Mouse (Mus musculus) heart, embryonic 13.5 days (tissue): ENCODE results near the gene Il1r1. TPM values are rescaled to one million over a fixed set of nuclear protein-coding genes. Genes with fewer than 3 reads are reported as not detected.

ENCODE experiments used
- ATAC-seq: fragments of 200-750 bp; cut with Nextera tagmentation; 2 replicates; pipeline ENCODE4 v1.8.0; 2017; ENCODE audit warnings: moderate TSS enrichment; ENCODE audit not compliant: insufficient number of reproducible peaks, low FRiP score, low TSS enrichment; ENCODE audit errors: extremely low read depth
- H3K27ac ChIP-seq: fragments of 300-500 bp; sonication (generic); replicated peaks from 2 replicates; pipeline ENCODE4 v1.5.1; 2015; ENCODE audit warnings: moderate library complexity, mild to moderate bottlenecking, inconsistent platforms
- H3K27me3 ChIP-seq: fragments of 300-500 bp; sonication (generic); replicated peaks from 2 replicates; pipeline ENCODE4 v1.6.1; 2015; ENCODE audit warnings: mild to moderate bottlenecking, inconsistent platforms
- H3K36me3 ChIP-seq: fragments of 300-500 bp; sonication (generic); 2 replicates; pipeline ENCODE4 v1.6.1; 2015; ENCODE audit warnings: mild to moderate bottlenecking, inconsistent platforms
- H3K4me1 ChIP-seq: fragments of 300-500 bp; sonication (generic); 2 replicates; pipeline ENCODE4 v1.6.1; 2015; ENCODE audit warnings: inconsistent platforms
- H3K4me2 ChIP-seq: fragments of 300-500 bp; sonication (generic); 2 replicates; pipeline ENCODE4 v1.6.1; 2015; ENCODE audit warnings: inconsistent platforms, mild to moderate bottlenecking, moderate library complexity
- H3K4me3 ChIP-seq: fragments of 300-500 bp; sonication (generic); 2 replicates; pipeline ENCODE4 v1.5.1; 2015; ENCODE audit warnings: moderate library complexity, mild to moderate bottlenecking, inconsistent platforms
- H3K9ac ChIP-seq: fragments of 300-500 bp; sonication (generic); 2 replicates; pipeline ENCODE4 v1.6.1; 2015; ENCODE audit warnings: inconsistent platforms, mild to moderate bottlenecking, moderate library complexity
- H3K9me3 ChIP-seq: fragments of 300-500 bp; sonication (generic); 2 replicates; pipeline ENCODE4 v1.6.1; 2016; ENCODE audit warnings: inconsistent platforms
- WGBS: fragments of 180-500 bp; shearing (Covaris S2); methylation state at CpG from one replicate; pipeline ENCODE4 v1.1.7; 2015; ENCODE audit warnings: mixed read lengths; 5-methylcytosine and 5-hydroxymethylcytosine counted together
- polyA plus RNA-seq: library from polyadenylated mRNA; unstranded; fragments of >200 nt; fragmentation: Nextera tagmentation; extraction: Ambion mirVana; gene quantifications from 2 replicates; pipeline ENCODE4 v1.2.1, GENCODE M21; 2015

Gene Il1r1
- polyA plus RNA-seq, 1 experiment from 2014 or later = 6.3 TPM

DNA sequence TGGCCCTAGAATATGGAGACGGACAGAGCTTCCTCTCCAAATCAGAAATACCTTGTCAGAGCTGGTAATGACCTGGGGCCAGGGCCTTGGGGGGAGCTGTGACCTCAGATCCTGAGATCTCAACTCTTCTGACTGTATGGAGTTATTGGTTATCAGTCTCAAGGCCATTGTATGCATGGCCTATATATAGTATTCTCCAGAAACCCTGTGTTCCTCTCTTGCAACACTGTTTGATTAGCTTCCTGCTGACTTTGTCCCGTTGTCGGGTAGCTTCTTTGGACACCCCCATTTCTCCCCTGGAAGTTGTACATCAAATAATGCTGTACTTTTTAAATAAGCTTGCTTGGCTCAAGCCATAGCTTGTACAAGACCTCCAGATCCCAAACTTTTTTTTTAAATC lies 97.7 kb downstream of the Il1r1 start:
- H3K27ac ChIP-seq = no peak overlapping the region

DNA sequence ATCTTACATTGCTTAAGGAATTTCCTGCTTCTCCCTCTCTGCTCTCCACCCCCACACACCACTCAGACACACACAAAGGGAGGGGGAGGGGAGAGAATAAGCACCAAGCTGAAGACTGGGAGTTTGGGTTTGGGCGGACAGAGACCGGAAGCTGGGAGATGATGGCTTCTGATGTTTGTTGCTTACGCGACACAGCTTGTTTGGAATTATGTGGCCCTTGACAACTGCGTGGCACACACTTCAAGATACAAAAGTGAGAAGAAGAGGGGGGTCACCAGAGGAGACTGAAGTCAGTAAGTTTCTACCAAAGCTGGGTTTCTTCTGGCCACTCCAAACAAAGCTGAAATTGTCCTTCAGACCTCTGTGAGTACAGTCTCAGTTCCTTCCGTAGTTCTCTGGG lies 99.6 kb downstream of the Il1r1 start, which contains the start of gene Il1rl2:
Gene Il1rl2 (plus strand): TSS at position 154 of the 400 bp plus-strand sequence.
- WGBS = 39% methylated on average over 6 of the region's 6 CpGs
- peak within 1 kb of the TSS; percentile 75 for H3K9ac ChIP-seq
- no peaks in the 10 kb centered on the region for H3K36me3 ChIP-seq
- no peaks in the 10 kb centered on the region for H3K9me3 ChIP-seq
- H3K4me3 ChIP-seq = peak within 1 kb of the TSS; percentile 51
- H3K4me1 ChIP-seq = peaks cover 13% of the 10 kb centered on the region
- no peak within 1 kb of the TSS; the same call in 1 of the 2 replicates for H3K27ac ChIP-seq
- peak within 1 kb of the TSS; percentile 74 for H3K4me2 ChIP-seq
- peaks cover 38% of the 10 kb centered on the region for H3K27me3 ChIP-seq
- 0 out of 2 replicates have a peak, but pooled peaks have one; percentile 44 for ATAC-seq

More for the DNA sequence above, 97.7 kb downstream of the Il1r1 start:
- Histone ChIP-seq H3K9me3 (no peaks in the 10 kb centered on the region), H3K4me3 (no peak overlapping the region), H3K9ac (no peak overlapping the region), H3K36me3 (no peaks in the 10 kb centered on the region), H3K27me3 (peaks cover 33% of the 10 kb centered on the region), H3K4me2 (no peak overlapping the region), H3K4me1 (peaks cover 13% of the 10 kb centered on the region)
- no peak for ATAC-seq
- WGBS = 55% methylated on average over 3 of the region's 3 CpGs

DNA sequence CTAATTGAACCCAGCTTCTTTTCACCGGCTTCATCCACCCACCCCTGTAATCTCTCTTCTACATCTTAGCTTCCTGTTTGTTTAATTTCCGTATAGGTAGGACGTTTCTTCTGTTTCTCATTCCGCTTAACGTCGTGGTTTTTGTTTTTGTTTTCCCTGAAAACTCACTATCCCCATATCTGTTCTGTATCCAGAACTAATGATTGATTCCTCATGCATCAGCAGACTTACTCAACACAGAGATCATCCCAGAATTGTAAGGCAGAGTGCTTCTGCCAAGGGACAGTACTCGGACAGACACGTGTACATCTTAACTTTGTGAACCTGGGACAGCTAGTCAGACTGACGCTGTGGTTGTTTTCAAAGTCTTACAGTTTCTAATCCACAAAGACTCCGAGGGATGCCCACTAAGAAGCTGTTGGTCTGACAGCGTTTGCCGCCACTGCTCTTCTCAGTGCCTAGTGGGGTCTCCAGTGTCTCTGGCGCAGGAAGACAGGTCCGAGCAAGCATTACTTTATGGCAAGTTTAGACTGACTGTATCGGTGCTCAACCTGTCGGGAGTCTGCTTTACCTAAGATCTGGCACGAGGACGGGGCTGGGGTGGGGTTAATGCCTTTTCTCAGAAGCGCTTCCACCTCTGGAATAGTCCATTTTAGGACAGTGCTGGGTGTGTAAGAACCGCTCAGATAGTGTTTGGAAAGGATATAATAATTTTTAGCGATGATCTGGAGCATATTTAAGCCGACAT lies 100.2 kb downstream of the Il1r1 start:
- H3K27ac ChIP-seq = no peak overlapping the region
- peak overlapping the region; percentile 75 for H3K9ac ChIP-seq
- H3K9me3 ChIP-seq = no peaks in the 10 kb centered on the region
- peaks cover 38% of the 10 kb centered on the region for H3K27me3 ChIP-seq
- H3K4me1 ChIP-seq = peaks cover 13% of the 10 kb centered on the region
- peak overlapping the region; percentile 74 for H3K4me2 ChIP-seq
- H3K36me3 ChIP-seq = no peaks in the 10 kb centered on the region
- ATAC-seq = no peak
- 6% methylated on average over 22 of the region's 22 CpGs for WGBS
- peak overlapping the region; percentile 51 for H3K4me3 ChIP-seq

DNA sequence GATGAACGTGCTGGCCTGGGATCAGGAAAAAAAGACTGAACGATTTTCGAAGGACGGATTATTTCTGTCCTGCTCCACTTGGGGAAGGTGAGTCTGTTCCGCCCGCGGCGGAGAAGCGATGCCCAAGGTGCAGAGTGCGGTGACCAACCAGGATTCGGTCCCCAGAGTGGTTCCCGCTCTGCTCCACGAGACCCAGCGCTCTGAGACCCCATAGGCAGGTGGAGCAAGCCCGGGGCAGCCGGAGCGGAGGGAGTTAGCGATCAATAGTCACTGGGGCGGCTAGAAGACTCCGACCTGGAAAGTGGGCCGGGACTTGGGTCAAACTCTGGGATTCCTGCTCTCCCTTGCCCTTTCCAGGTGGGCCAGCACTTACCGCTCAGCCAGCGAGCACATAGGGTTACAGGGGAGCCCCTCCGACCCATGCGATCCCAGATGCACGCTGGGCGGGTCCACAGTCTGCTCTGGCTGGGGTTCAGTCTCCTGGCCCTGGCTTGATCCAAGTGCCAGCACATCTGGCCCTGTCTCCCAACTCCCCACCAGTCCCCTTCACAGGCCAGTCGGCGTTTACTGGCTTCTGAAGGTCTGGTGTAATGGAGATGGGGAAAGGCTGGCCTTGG lies 100.9 kb downstream of the Il1r1 start:
- Histone ChIP-seq H3K27me3 (peaks cover 38% of the 10 kb centered on the region), H3K4me3 (peak overlapping the region; percentile 51), H3K9ac (peak overlapping the region; percentile 75), H3K4me1 (peaks cover 13% of the 10 kb centered on the region), H3K27ac (no peak overlapping the region), H3K4me2 (peak overlapping the region; percentile 74), H3K36me3 (no peaks in the 10 kb centered on the region), H3K9me3 (no peaks in the 10 kb centered on the region)
- WGBS = 7% methylated on average over 29 of the region's 29 CpGs
- ATAC-seq = no peak

DNA sequence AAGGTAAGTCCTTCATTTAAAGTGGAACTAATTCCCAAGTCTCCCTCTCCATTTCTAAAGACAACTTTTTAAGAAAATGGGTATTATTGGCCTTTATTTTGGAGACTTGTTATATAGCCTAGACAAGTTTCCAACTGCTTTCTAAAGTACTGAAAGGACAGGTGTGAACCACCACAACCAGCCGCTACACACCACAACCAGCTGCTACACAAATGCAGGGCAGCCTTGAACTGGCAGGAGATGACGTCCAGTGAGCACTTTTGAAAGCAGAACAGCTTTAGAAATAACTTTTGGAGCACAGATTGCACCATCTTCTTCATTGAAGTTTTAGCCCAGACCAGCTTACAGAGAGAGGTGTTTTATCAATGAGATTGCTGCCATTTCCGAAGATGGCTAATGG lies 102.7 kb downstream of the Il1r1 start:
- Histone ChIP-seq H3K27me3 (peaks cover 38% of the 10 kb centered on the region), H3K4me3 (no peak overlapping the region), H3K4me2 (no peak overlapping the region), H3K4me1 (peaks cover 13% of the 10 kb centered on the region), H3K9ac (no peak overlapping the region), H3K27ac (no peak overlapping the region), H3K9me3 (no peaks in the 10 kb centered on the region), H3K36me3 (no peaks in the 10 kb centered on the region)
- 70% methylated on average over 3 of the region's 3 CpGs for WGBS
- ATAC-seq = no peak

- Histone ChIP-seq H3K4me3 (no peak overlapping the region), H3K36me3 (no peaks in the 10 kb centered on the region), H3K4me2 (no peak overlapping the region), H3K9me3 (no peaks in the 10 kb centered on the region), H3K4me1 (peaks cover 13% of the 10 kb centered on the region), H3K27ac (no peak overlapping the region), H3K27me3 (peaks cover 35% of the 10 kb centered on the region), H3K9ac (no peak overlapping the region)
- no peak for ATAC-seq
- WGBS = 43% methylated on average over 1 of the region's 1 CpGs
Observed at GRCm38 (mm10) chr1:40329526-40329925, 104.6 kb downstream of the Il1r1 start.

GRCm38 (mm10) chr1:40330181-40330580 lies 105.3 kb downstream of the Il1r1 start:
- peaks cover 28% of the 10 kb centered on the region for H3K27me3 ChIP-seq
- WGBS = 76% methylated on average over 8 of the region's 8 CpGs
- H3K4me1 ChIP-seq = peaks cover 10% of the 10 kb centered on the region
- H3K4me2 ChIP-seq = no peak overlapping the region
- H3K36me3 ChIP-seq = no peaks in the 10 kb centered on the region
- ATAC-seq = no peak
- H3K4me3 ChIP-seq = no peak overlapping the region
- H3K9me3 ChIP-seq = no peaks in the 10 kb centered on the region
- H3K27ac ChIP-seq = no peak overlapping the region
- no peak overlapping the region for H3K9ac ChIP-seq

DNA sequence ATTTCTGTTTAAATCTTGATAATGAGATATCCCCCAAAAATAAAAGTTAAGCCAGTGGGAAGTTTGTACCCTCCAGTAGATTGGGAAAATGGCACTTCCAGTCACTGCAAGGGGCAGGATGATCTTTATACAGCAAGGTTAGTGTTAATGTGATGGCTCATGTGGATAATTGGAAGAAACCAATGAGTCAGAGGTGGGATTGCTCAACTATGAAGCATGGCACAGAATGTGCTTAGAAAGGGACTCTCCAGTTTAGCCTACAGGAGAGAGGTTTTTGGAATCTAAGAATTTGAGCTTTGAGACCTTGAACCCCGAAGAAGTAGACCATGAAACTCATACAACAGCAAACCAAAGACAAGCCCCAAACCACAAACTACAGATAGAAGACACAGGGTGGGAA lies 114.5 kb downstream of the Il1r1 start:
- Histone ChIP-seq H3K36me3 (peaks cover 3% of the 10 kb centered on the region; the same call in 1 of the 2 replicates), H3K4me3 (no peak overlapping the region), H3K9me3 (no peaks in the 10 kb centered on the region), H3K27ac (no peak overlapping the region), H3K4me2 (no peak overlapping the region), H3K4me1 (no peaks in the 10 kb centered on the region), H3K27me3 (no peaks in the 10 kb centered on the region), H3K9ac (no peak overlapping the region)
- no peak for ATAC-seq
- WGBS = 65% methylated on average over 1 of the region's 1 CpGs

DNA sequence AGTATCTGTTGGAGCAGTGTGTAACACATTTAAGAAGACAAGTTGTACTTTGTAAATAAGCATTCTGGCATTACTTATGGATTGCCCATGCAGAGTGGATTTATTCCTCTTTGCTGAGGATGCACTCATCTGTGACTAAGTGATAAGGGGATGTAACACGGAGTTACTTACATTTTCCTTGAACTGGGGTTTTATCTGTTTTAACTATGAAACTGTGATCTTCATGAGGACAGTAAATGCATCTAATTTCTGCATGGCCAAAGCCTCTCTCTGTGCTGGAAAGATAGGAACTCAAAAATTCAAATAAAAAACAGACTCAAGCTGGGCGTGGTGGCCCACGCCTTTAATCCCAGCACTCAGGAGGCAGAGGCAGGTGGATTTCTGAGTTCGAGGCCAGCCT lies 115.2 kb downstream of the Il1r1 start:
- peaks cover 3% of the 10 kb centered on the region; the same call in 1 of the 2 replicates for H3K36me3 ChIP-seq
- ATAC-seq = no peak
- H3K4me1 ChIP-seq = no peaks in the 10 kb centered on the region
- H3K4me2 ChIP-seq = no peak overlapping the region
- no peak overlapping the region for H3K9ac ChIP-seq
- H3K9me3 ChIP-seq = no peaks in the 10 kb centered on the region
- no peak overlapping the region for H3K27ac ChIP-seq
- H3K27me3 ChIP-seq = no peaks in the 10 kb centered on the region
- 73% methylated on average over 4 of the region's 4 CpGs for WGBS
- H3K4me3 ChIP-seq = no peak overlapping the region

GRCm38 (mm10) chr1:40352158-40352903 lies 127.5 kb downstream of the Il1r1 start:
- Histone ChIP-seq H3K4me3 (no peak overlapping the region), H3K9me3 (no peaks in the 10 kb centered on the region), H3K4me1 (peaks cover 16% of the 10 kb centered on the region), H3K27ac (no peak overlapping the region), H3K4me2 (no peak overlapping the region), H3K36me3 (0 out of 2 replicates have a peak, but pooled peaks cover 3% of the 10 kb centered on the region), H3K9ac (no peak overlapping the region), H3K27me3 (no peaks in the 10 kb centered on the region)
- WGBS = 59% methylated on average over 4 of the region's 4 CpGs
- no peak for ATAC-seq

- H3K9ac ChIP-seq = no peak overlapping the region
- no peak overlapping the region for H3K27ac ChIP-seq
- no peak overlapping the region for H3K4me2 ChIP-seq
- no peaks in the 10 kb centered on the region for H3K27me3 ChIP-seq
- no peak for ATAC-seq
- no peak overlapping the region for H3K4me3 ChIP-seq
- 0 out of 2 replicates have a peak, but pooled peaks cover 3% of the 10 kb centered on the region for H3K36me3 ChIP-seq
- no peaks in the 10 kb centered on the region for H3K9me3 ChIP-seq
- WGBS = 75% methylated on average over 2 of the region's 2 CpGs
- H3K4me1 ChIP-seq = peaks cover 19% of the 10 kb centered on the region
Observed at GRCm38 (mm10) chr1:40352904-40353286, 128.0 kb downstream of the Il1r1 start.
